Mouse (Mus musculus): ENCODE data around the gene Rpl26.

Rpl26 gene

GRCm38 (mm10) chr11:68901351-68902046 lies at the start of gene Rpl26:
Rpl26 (plus strand) TSS chr11:68901583.
- peak; percentile 83 to 97 for DNase-seq (ENCODE audit: low read depth in 1 of 2, low spot score in 2 of 2)

- no peak for DNase-seq (ENCODE audit: low read depth in 1 of 2, low spot score in 2 of 2)
Observed at GRCm38 (mm10) chr11:68851644-68852485, 49.5 kb upstream of the Rpl26 start.

GRCm38 (mm10) chr11:68852486-68852901 lies 48.9 kb upstream of the Rpl26 start:
- peak; percentile 36 to 50 for DNase-seq (ENCODE audit: low read depth in 1 of 2, low spot score in 2 of 2)

GRCm38 (mm10) chr11:68852932-68853409 lies 48.4 kb upstream of the Rpl26 start:
- peak; percentile 100 for DNase-seq (ENCODE audit: low read depth in 1 of 2, low spot score in 2 of 2)

- no peak for DNase-seq (ENCODE audit: low read depth in 1 of 2, low spot score in 2 of 2)
Observed at GRCm38 (mm10) chr11:68853611-68854401, 47.6 kb upstream of the Rpl26 start.

- DNase-seq (ENCODE audit: low read depth in 1 of 2, low spot score in 2 of 2) = no peak
Observed at GRCm38 (mm10) chr11:68854621-68855020, 46.8 kb upstream of the Rpl26 start.

- DNase-seq (ENCODE audit: low read depth in 1 of 2, low spot score in 2 of 2) = no peak
Observed at GRCm38 (mm10) chr11:68857329-68857728, 44.1 kb upstream of the Rpl26 start.

- no peak for DNase-seq (ENCODE audit: low read depth in 1 of 2, low spot score in 2 of 2)
Observed at GRCm38 (mm10) chr11:68859943-68860593, 41.3 kb upstream of the Rpl26 start.

- no peak for DNase-seq (ENCODE audit: low read depth in 1 of 2, low spot score in 2 of 2)
Observed at GRCm38 (mm10) chr11:68862260-68862659, 39.1 kb upstream of the Rpl26 start.

GRCm38 (mm10) chr11:68863631-68864091 lies 37.7 kb upstream of the Rpl26 start:
- DNase-seq (ENCODE audit: low read depth in 1 of 2, low spot score in 2 of 2) = peak; percentile 60 to 75

- DNase-seq (ENCODE audit: low read depth in 1 of 2, low spot score in 2 of 2) = no peak
Observed at GRCm38 (mm10) chr11:68864544-68865189, 36.7 kb upstream of the Rpl26 start.

- DNase-seq (ENCODE audit: low read depth in 1 of 2, low spot score in 2 of 2) = no peak
Observed at GRCm38 (mm10) chr11:68871277-68871676, 30.1 kb upstream of the Rpl26 start.

- peak; percentile 79 to 86 for DNase-seq (ENCODE audit: low read depth in 1 of 2, low spot score in 2 of 2)
Observed at GRCm38 (mm10) chr11:68871748-68872147, 29.6 kb upstream of the Rpl26 start, which contains the start of gene Ndel1. Ndel1 (minus strand) TSS chr11:68871858.

GRCm38 (mm10) chr11:68874841-68875240 lies 26.5 kb upstream of the Rpl26 start:
- no peak for DNase-seq (ENCODE audit: low read depth in 1 of 2, low spot score in 2 of 2)

- no peak for DNase-seq (ENCODE audit: low read depth in 1 of 2, low spot score in 2 of 2)
Observed at GRCm38 (mm10) chr11:68878811-68879210, 22.6 kb upstream of the Rpl26 start.

GRCm38 (mm10) chr11:68882107-68882506 lies 19.3 kb upstream of the Rpl26 start:
- DNase-seq (ENCODE audit: low read depth in 1 of 2, low spot score in 2 of 2) = no peak

- no peak for DNase-seq (ENCODE audit: low read depth in 1 of 2, low spot score in 2 of 2)
Observed at GRCm38 (mm10) chr11:68883843-68884242, 17.5 kb upstream of the Rpl26 start.

GRCm38 (mm10) chr11:68884368-68884767 lies 17.0 kb upstream of the Rpl26 start:
- DNase-seq (ENCODE audit: low read depth in 1 of 2, low spot score in 2 of 2) = no peak

GRCm38 (mm10) chr11:68886091-68886490 lies 15.3 kb upstream of the Rpl26 start:
- no peak for DNase-seq (ENCODE audit: low read depth in 1 of 2, low spot score in 2 of 2)

GRCm38 (mm10) chr11:68888253-68888652 lies 13.1 kb upstream of the Rpl26 start, which contains the start of gene Rnf222:
Rnf222 (plus strand) TSS chr11:68888553.
- DNase-seq (ENCODE audit: low read depth in 1 of 2, low spot score in 2 of 2) = no peak

All from monocyte, adult 2 months (primary cell).